Mouse (Mus musculus) frontal cortex, adult (tissue): ENCODE measurements around the gene Man1c1.
A peak's percentile ranks its signal among the peaks of the same experiment; 100 is the strongest.

Source experiments
- ATAC-seq: cut with Nextera tagmentation; 2 replicates; pipeline ENCODE4 v1.9.2; 2017; ENCODE audit warnings: mild to moderate bottlenecking, moderate library complexity, mixed read lengths; ENCODE audit not compliant: low TSS enrichment

Gene Man1c1

GRCm38 (mm10) chr4:134551494-134552316, 152.4 kb downstream of the Man1c1 start, which contains the start of gene Selenon:
Gene Selenon (minus strand): TSS chr4:134552166.
- ATAC-seq = peak; percentile 64

- ATAC-seq = no peak
Measured at GRCm38 (mm10) chr4:134549899-134550298, 154.2 kb downstream of the Man1c1 start.

- peak; percentile 16; the same call in 1 of the 2 replicates for ATAC-seq
Measured at GRCm38 (mm10) chr4:134548169-134548938, 155.7 kb downstream of the Man1c1 start.

- ATAC-seq = no peak
Measured at GRCm38 (mm10) chr4:134546814-134547705, 157.0 kb downstream of the Man1c1 start.

GRCm38 (mm10) chr4:134543261-134543660, 160.8 kb downstream of the Man1c1 start:
- ATAC-seq = peak; percentile 79

GRCm38 (mm10) chr4:134542726-134543125, 161.4 kb downstream of the Man1c1 start:
- no peak for ATAC-seq

GRCm38 (mm10) chr4:134538997-134539580, 165.0 kb downstream of the Man1c1 start:
- ATAC-seq = no peak

- 0 out of 2 replicates have a peak, but pooled peaks have one; percentile 2 for ATAC-seq
Measured at GRCm38 (mm10) chr4:134535787-134536151, 168.3 kb downstream of the Man1c1 start.

- peak; percentile 96 for ATAC-seq
Measured at GRCm38 (mm10) chr4:134534932-134535786, 168.9 kb downstream of the Man1c1 start, which contains the start of gene Mtfr1l. Gene Mtfr1l (minus strand): TSS chr4:134535387.

- peak; percentile 24; the same call in 1 of the 2 replicates for ATAC-seq
Measured at GRCm38 (mm10) chr4:134534124-134534886, 169.8 kb downstream of the Man1c1 start.

GRCm38 (mm10) chr4:134533421-134533820, 170.7 kb downstream of the Man1c1 start:
- ATAC-seq = no peak

GRCm38 (mm10) chr4:134532928-134533327, 171.2 kb downstream of the Man1c1 start:
- no peak for ATAC-seq

- ATAC-seq = no peak
Measured at GRCm38 (mm10) chr4:134526220-134526619, 177.9 kb downstream of the Man1c1 start.

GRCm38 (mm10) chr4:134525806-134526205, 178.3 kb downstream of the Man1c1 start:
- ATAC-seq = no peak

GRCm38 (mm10) chr4:134523447-134523846, 180.6 kb downstream of the Man1c1 start:
- ATAC-seq = no peak

GRCm38 (mm10) chr4:134519281-134519680, 184.8 kb downstream of the Man1c1 start:
- ATAC-seq = no peak

- no peak for ATAC-seq
Measured at GRCm38 (mm10) chr4:134518541-134518940, 185.5 kb downstream of the Man1c1 start.

GRCm38 (mm10) chr4:134517719-134518118, 186.4 kb downstream of the Man1c1 start:
- peak; percentile 78 for ATAC-seq

- peak; percentile 75 for ATAC-seq
Measured at GRCm38 (mm10) chr4:134516981-134517380, 187.1 kb downstream of the Man1c1 start.
